Mouse (Mus musculus): ENCODE results near the gene Ddc. TPM values are rescaled to one million over a fixed set of nuclear protein-coding genes. Genes with fewer than 3 reads are reported as not detected.

Gene Ddc
- total and polyA plus RNA-seq, 3 experiments, result 0.07 to 0.08 TPM; not detected in 1

DNA sequence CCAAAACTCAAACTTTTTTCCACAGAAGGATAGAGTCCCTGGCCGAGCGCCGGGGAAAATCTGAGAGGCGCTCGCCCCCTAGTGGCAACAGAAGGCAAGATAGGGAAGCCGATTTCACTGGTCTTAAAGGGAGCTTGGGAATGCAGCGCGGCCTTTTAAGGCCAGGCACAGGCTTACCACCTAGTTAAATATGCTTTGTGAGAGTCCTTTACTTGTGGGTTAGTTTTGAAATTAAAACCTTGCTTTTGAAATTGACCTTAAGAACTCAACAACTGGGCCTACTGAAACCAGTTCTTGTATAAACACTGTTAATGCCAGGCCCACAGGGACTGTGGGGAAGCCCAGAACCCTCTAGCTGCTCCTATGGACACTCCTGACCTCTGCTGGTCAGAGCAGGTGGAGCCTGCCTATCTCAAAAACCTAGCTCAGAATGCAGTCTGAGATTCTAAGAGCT lies 109.4 kb downstream of the Ddc start:
- Histone ChIP-seq H3K27me3 (ENCODE audit: control insufficient read depth in 1 of 2, insufficient read depth in 2 of 2, low read length in 2 of 2) (no peaks in the 10 kb centered on the region), H3K27ac (ENCODE audit: control insufficient read depth, low read depth, low read length) (no peak overlapping the region), H3K4me1 (ENCODE audit: control insufficient read depth in 1 of 2, insufficient read depth in 2 of 2, low read length in 2 of 2) (no peaks in the 10 kb centered on the region), H3K4me3 (ENCODE audit: control insufficient read depth in 1 of 2, insufficient read depth in 1 of 2, low read depth in 2 of 2, low read length in 2 of 2) (peak overlapping the region; percentile 54 to 59), H3K36me3 (ENCODE audit: control insufficient read depth in 1 of 2, insufficient read depth in 2 of 2, low read length in 2 of 2) (no peaks in the 10 kb centered on the region), H3K79me2 (ENCODE audit: control insufficient read depth, insufficient read depth, low read length, poor library complexity) (no peaks in the 10 kb centered on the region), H3K9ac (ENCODE audit: control insufficient read depth, low read depth, low read length, poor library complexity, severe bottlenecking) (peak overlapping the region; percentile 79), H3K9me3 (replicated peaks; ENCODE audit: insufficient read depth, low read length) (no peaks in the 10 kb centered on the region)
- TF ChIP-seq NRF1 (IDR thresholded peaks at IDR 0.05; ENCODE audit: insufficient read depth, low read depth, low read length, poor library complexity, severe bottlenecking), result no peak
- no peak for TF ChIP-seq ZKSCAN1 (IDR thresholded peaks at IDR 0.05; ENCODE audit: low read depth, low read length)
- no peak for TF ChIP-seq ELF1 (IDR thresholded peaks at IDR 0.05; ENCODE audit: low read depth, low read length)
- TF ChIP-seq SIN3A (IDR thresholded peaks at IDR 0.05; ENCODE audit: low read length), result peak; percentile 47; the same call in 1 of the 2 replicates
- peak; percentile 26; the same call in 1 of the 2 replicates for TF ChIP-seq USF1 (IDR thresholded peaks at IDR 0.05; ENCODE audit: low read depth, low read length)
- TF ChIP-seq POLR2AphosphoS5 (IDR thresholded peaks at IDR 0.05; ENCODE audit: borderline replicate concordance, low read depth, low read length), result no peak
- TF ChIP-seq CHD2 (IDR thresholded peaks at IDR 0.05; ENCODE audit: low read length), result no peak
- no peak for TF ChIP-seq TCF12 (IDR thresholded peaks at IDR 0.05; ENCODE audit: low read depth, low read length)
- peak; percentile 66 to 99 (median 78); a peak in 5 of 6 replicates for TF ChIP-seq CTCF (IDR thresholded peaks at IDR 0.05 in 2 of 3, conservative IDR thresholded peaks at IDR 0.05 in 1 of 3; ENCODE audit: control insufficient read depth in 1 of 3, insufficient read depth in 1 of 3, low read depth in 2 of 3, low read length in 3 of 3, poor library complexity in 1 of 3, severe bottlenecking in 1 of 3)
- TF ChIP-seq MAFK (IDR thresholded peaks at IDR 0.05; ENCODE audit: borderline replicate concordance, low read depth, low read length), result no peak
- TF ChIP-seq ZMIZ1 (IDR thresholded peaks at IDR 0.05; ENCODE audit: low read depth, low read length), result no peak
- TF ChIP-seq E2F4 (IDR thresholded peaks at IDR 0.05; ENCODE audit: borderline replicate concordance, low read depth, low read length), result no peak
- TF ChIP-seq BHLHE40 (IDR thresholded peaks at IDR 0.05; ENCODE audit: borderline replicate concordance, low read depth, low read length), result no peak
- TF ChIP-seq ZNF384 (IDR thresholded peaks at IDR 0.05; ENCODE audit: low read depth, low read length), result no peak; the same call in 1 of the 2 replicates
- TF ChIP-seq NELFE (IDR thresholded peaks at IDR 0.05; ENCODE audit: low read depth, low read length), result no peak
- TF ChIP-seq RAD21 (IDR thresholded peaks at IDR 0.05; ENCODE audit: low read depth, low read length), result peak; percentile 80
- no peak for TF ChIP-seq MYB (IDR thresholded peaks at IDR 0.05; ENCODE audit: low read depth, low read length)
- TF ChIP-seq TBP (IDR thresholded peaks at IDR 0.05; ENCODE audit: low read depth, low read length), result peak; percentile 57
- TF ChIP-seq SMC3 (IDR thresholded peaks at IDR 0.05; ENCODE audit: low read depth, low read length), result peak; percentile 89
- peak; percentile 98 for TF ChIP-seq ZC3H11A (IDR thresholded peaks at IDR 0.05; ENCODE audit: low read depth, low read length)
- no peak for TF ChIP-seq KAT2A (conservative IDR thresholded peaks at IDR 0.05; ENCODE audit: low read depth, low read length)
- peak; percentile 93 for DNase-seq (ENCODE audit: low read depth, low spot score)

DNA sequence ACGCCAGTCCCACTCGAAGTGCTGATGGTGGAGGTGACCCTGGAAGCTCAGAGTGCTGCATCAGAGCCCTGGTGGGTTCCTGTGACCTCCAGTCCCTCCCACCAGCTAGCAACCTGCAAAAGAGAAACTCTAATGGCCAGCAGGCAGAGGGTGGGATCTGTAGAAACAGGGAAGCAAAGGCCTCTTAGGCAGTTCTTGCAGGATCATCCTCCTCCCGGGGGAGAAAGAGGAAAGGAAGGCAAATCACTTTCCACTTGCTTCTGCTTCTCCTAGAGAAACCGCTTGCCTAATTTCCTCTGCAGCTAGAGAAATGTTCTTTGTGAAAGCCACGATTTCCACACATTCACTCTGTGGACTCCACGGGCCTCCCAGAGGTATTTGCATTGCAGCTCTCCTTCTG lies 112.5 kb downstream of the Ddc start:
- Histone ChIP-seq H3K36me3 (ENCODE audit: control insufficient read depth in 1 of 2, insufficient read depth in 2 of 2, low read length in 2 of 2) (no peaks in the 10 kb centered on the region), H3K79me2 (ENCODE audit: control insufficient read depth, insufficient read depth, low read length, poor library complexity) (no peaks in the 10 kb centered on the region), H3K4me3 (ENCODE audit: control insufficient read depth in 1 of 2, insufficient read depth in 1 of 2, low read depth in 2 of 2, low read length in 2 of 2) (no peak overlapping the region), H3K9ac (ENCODE audit: control insufficient read depth, low read depth, low read length, poor library complexity, severe bottlenecking) (no peak overlapping the region), H3K4me1 (ENCODE audit: control insufficient read depth in 1 of 2, insufficient read depth in 2 of 2, low read length in 2 of 2) (no peaks in the 10 kb centered on the region), H3K27ac (ENCODE audit: control insufficient read depth, low read depth, low read length) (no peak overlapping the region), H3K27me3 (ENCODE audit: control insufficient read depth in 1 of 2, insufficient read depth in 2 of 2, low read length in 2 of 2) (no peaks in the 10 kb centered on the region), H3K9me3 (replicated peaks; ENCODE audit: insufficient read depth, low read length) (no peaks in the 10 kb centered on the region)
- no peak for DNase-seq (ENCODE audit: low read depth, low spot score)
- no peak for TF ChIP-seq MYC (IDR thresholded peaks at IDR 0.05; ENCODE audit: low read depth, low read length)
- TF ChIP-seq ZNF384 (IDR thresholded peaks at IDR 0.05; ENCODE audit: low read depth, low read length), result no peak
- TF ChIP-seq USF1 (IDR thresholded peaks at IDR 0.05; ENCODE audit: low read depth, low read length), result no peak
- TF ChIP-seq GATA1 (IDR thresholded peaks at IDR 0.05; ENCODE audit: low read depth, low read length), result no peak
- no peak for TF ChIP-seq MAFK (IDR thresholded peaks at IDR 0.05; ENCODE audit: borderline replicate concordance, low read depth, low read length)
- TF ChIP-seq USF2 (IDR thresholded peaks at IDR 0.05; ENCODE audit: borderline replicate concordance in 1 of 2, insufficient read depth in 1 of 2, low read depth in 1 of 2, low read length in 2 of 2), result no peak

Measured in MEL (cell line).